Mouse (Mus musculus): ENCODE measurements around the gene Cxcl17.

DNA sequence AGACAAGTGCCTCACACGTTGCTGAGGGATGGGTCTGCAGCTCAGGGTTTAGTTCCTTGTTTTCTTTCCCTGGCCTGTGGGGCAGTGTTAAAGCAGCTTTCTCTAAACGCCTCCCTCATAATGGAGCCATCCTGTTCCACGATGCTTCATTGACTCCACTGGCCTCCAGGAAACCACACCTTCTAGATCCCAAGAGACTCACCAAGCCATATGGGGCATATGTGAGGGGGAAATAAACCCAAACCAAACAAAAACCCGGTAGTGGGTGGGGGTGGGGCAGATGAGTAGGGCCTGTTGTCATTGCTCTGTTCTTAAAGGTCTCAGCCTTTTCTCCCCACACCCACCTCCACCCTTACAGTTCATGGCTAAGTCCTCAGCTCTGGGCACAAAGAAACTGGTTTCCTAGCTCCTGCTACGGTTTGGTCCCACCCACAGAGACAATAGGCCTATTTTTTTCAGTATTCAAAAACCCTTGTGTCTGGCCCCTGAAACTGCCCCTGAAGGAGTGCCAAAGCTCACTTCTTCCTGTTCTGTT is 20.4 kb upstream of the Cxcl17 start:
- TF ChIP-seq GATA1 (IDR thresholded peaks at IDR 0.05; ENCODE audit: low read length) = no peak
- no peak for TF ChIP-seq TAL1 (IDR thresholded peaks at IDR 0.05; ENCODE audit: low read length)

Measured in erythroblast, embryonic 14.5 days (primary cell).